Mouse (Mus musculus) spleen, postnatal 4 days (tissue): ENCODE data around the gene Dmpk.
A peak's percentile ranks its signal among the peaks of the same experiment; 100 is the strongest.

Source experiments
- DNase-seq, 2 experiments: peaks; one replicate each; pipeline ENCODE4 v3.0.0; 2022; ENCODE audit warnings: low spot score in 2 of 2

Dmpk gene

DNA sequence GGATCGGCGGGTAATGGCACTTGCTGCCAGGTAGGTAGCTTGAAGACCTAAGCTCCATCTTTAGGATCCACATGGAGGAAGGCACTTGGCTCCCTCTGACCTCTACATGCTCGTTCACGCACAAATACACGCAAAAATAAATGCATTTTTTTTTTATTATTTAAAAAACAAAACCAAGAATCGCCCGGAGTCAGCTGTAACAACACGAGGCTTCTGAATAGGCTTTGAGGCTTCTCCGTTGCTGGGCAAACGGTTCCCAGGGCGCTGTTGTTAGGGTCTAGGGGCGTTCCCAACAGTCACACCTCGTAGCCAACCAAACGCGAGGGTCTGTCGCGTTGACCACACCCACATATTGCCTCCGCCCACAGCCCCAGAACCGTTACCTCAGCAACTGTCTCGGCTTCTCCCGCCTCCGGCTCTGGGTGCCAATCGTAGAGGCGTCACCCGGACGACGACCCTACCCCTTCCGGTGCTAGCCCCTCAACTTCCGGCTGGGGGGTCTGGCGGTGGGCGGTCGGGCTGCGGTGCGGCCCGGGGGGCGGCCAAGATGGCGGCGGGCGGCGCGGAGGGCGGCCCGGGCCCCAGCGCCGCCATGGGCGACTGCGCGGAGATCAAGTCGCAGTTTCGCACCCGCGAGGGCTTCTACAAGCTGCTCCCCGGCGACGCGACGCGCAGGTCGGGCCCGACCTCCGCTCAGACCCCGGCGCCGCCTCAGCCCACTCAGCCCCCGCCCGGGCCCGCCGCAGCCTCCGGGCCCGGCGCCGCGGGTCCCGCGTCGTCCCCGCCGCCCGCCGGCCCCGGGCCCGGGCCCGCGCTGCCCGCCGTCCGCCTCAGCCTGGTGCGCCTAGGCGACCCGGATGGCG lies 7.7 kb upstream of the Dmpk start, which contains the start of gene Dmwd:
Gene Dmwd, plus strand, starts transcription at position 505 of the 863 bp plus-strand sequence.
- DNase-seq: peak; percentile 87

DNA sequence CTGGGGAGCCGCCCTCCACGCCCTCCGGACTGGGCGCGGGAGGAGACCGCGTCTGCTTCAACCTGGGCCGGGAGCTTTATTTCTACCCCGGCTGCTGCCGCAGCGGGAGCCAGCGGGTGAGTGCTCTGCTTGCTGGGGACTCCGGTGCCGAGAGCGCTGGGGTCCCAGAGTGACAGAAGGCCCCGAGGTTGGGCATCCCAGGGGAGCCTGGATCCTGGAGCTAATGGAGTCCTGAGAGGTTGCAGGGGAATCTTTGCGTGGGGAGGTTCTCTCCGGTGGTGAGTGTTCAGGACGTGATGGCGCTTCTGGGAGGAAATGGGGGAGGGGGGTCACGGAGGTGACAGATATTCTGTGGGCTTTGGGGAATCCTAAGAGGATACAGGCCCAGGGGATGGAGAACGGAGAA lies 7.1 kb upstream of the Dmpk start:
- DNase-seq: peak; percentile 50 to 78

DNA sequence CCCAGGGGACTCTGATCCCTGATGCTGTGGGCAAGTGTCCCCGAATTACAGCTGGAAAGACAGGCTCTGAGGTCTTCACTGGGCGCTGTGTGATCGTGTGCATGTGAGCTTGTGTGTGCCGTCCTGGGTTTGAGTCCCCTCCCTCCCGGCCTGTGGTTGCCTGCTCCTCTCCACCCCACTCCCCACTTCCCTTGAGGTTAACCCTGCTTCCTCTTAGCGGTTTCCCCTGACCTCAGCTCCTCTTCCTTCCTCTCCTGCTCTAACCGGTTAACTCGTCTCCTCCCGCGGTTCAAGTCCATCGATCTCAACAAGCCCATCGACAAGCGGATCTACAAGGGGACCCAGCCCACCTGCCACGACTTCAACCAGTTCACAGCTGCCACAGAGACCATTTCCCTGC lies 5.9 kb upstream of the Dmpk start:
- peak; percentile 74 to 80 for DNase-seq

DNA sequence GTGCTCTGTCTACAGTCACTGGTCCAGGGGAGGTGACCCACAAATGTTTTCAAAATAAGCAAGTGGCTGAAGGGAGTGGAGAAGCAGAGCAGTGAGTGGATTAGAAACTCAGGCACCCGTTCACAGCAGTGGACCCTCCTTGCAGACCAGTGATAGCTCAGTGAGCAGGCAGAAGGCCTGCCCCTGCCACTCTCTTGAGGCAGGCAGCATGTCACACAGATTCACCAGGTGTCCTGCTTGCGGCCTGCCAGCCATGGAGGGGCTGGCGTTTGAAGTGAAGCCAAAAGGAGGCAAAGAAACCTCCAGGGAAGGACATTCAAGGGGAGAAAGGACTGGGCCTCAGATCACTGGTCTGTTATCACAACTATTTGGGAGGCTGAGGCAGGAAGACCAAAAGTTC lies 4.9 kb upstream of the Dmpk start:
- no peak for DNase-seq

- no peak for DNase-seq
Measured at GRCm38 (mm10) chr7:19080451-19080950, 3.1 kb upstream of the Dmpk start.

GRCm38 (mm10) chr7:19082171-19082570 lies 1.5 kb upstream of the Dmpk start:
- DNase-seq: no peak

DNA sequence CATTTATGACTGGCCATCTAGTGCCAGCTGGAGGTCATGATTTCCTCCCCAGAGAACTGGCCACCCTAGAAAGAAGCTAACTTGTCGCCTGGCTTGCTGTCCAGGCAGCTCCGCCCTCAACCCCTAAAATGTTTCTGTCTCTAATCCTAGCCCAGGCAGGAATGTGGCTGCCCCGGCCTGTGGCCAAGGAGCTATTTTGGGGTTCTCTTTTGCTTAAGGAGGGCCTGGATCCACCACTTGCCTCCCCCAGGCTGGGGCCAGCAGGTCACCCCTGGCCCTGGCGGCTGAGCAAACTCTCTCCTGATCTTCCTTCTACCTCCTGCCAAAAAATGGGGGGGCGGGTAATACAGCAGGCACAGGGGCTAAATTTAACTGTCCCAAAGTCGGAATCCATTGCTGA lies 553 bp upstream of the Dmpk start:
- DNase-seq: no peak

DNA sequence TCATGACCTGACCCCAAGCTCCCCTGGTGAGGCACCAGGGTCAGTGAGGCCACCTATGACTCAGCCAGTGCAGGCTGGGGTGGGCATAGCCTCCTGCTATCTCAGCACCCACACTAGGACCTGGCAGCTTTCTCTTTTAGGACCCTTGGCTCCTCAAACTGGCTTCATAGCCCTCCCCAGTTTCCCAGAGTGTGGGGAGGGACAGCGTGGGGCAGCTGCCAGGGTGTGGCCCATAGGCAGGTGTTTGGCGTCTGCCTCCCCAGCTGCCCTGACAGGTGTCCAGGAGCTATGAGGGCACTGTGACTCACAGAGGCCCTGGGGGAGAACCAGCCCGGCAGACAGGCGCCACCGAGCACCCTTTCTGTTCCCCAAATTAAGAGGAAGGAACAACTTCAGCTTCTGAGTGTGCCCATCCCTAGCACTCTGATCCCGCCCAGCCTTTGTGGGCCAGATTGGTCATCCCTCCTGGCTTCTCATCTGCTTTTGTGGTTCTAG lies 675 bp downstream of the Dmpk start:
- peak; percentile 58 to 80 for DNase-seq

- peak in 1 of 2 experiments; percentile 63 for DNase-seq
Measured at GRCm38 (mm10) chr7:19084921-19085473, 1.3 kb downstream of the Dmpk start.

- DNase-seq: no peak
Measured at GRCm38 (mm10) chr7:19085495-19085894, 1.8 kb downstream of the Dmpk start.

- DNase-seq: peak; percentile 82 to 87
Measured at GRCm38 (mm10) chr7:19086042-19086441, 2.4 kb downstream of the Dmpk start.

DNA sequence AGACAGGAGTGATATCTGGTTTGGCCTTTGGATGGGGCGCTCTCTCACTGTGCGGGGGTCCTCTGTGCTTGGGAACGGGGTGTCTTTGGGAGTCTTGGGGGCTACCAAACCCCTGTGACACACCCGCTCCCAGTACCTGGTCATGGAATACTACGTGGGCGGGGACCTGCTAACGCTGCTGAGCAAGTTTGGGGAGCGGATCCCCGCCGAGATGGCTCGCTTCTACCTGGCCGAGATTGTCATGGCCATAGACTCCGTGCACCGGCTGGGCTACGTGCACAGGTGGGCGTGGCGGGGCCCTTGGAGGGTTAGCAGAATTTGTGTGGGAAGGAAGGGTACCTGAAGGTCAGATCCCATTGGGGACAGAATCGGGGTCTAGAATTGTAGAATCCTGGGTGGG lies 3.1 kb downstream of the Dmpk start:
- DNase-seq: peak in 1 of 2 experiments; percentile 65

- DNase-seq: peak; percentile 73 to 90
Measured at GRCm38 (mm10) chr7:19088813-19089212, 5.2 kb downstream of the Dmpk start.

DNA sequence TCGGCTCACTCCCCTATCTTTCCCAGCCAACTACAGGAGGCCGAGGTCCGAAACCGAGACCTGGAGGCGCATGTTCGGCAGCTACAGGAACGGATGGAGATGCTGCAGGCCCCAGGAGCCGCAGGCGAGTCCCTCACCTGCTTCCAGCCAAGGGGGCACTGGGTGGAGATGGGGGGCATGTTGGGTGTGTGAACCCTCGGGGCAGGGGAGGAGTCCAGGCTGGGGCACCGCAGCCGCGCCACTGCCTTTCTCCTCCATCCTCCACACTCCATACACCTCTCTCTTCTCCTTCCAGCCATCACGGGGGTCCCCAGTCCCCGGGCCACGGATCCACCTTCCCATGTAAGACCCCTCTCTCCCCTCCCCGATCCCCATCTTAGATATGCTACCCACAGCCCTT lies 8.3 kb downstream of the Dmpk start:
- peak in 1 of 2 experiments; percentile 63 for DNase-seq

DNA sequence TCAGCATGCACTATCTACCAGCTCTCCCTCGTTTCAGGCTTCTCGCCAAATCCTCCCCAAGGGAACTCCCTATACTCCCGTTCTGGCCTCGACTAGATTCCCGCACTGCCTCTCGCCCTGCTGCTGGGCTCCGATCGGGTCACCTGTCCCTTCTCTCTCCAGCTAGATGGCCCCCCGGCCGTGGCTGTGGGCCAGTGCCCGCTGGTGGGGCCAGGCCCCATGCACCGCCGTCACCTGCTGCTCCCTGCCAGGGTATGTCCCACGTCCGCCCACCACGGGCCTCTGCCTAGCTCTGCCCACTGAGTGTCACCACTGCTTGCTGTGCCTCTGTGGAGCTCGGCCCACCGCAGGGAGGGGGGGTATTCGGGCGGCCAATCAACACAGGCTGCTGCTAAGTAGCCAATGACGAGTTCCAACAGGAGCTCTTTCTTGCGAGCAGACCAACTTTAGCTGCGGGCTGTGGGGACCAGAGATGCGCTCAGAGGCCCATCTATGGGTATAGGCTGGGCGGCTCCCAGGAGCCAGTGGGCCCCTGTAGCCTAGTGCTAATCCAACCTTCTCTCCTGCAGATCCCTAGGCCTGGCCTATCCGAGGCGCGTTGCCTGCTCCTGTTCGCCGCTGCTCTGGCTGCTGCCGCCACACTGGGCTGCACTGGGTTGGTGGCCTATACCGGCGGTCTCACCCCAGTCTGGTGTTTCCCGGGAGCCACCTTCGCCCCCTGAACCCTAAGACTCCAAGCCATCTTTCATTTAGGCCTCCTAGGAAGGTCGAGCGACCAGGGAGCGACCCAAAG lies 8.9 kb downstream of the Dmpk start:
- DNase-seq: peak in 1 of 2 experiments; percentile 74

DNA sequence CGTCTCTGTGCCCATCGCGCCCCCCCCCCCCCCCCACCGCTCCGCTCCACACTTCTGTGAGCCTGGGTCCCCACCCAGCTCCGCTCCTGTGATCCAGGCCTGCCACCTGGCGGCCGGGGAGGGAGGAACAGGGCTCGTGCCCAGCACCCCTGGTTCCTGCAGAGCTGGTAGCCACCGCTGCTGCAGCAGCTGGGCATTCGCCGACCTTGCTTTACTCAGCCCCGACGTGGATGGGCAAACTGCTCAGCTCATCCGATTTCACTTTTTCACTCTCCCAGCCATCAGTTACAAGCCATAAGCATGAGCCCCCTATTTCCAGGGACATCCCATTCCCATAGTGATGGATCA lies 9.5 kb downstream of the Dmpk start:
- peak; percentile 90 to 95 for DNase-seq

- DNase-seq: peak; percentile 82 to 91
Measured at GRCm38 (mm10) chr7:19093537-19094385, 10.1 kb downstream of the Dmpk start.

DNA sequence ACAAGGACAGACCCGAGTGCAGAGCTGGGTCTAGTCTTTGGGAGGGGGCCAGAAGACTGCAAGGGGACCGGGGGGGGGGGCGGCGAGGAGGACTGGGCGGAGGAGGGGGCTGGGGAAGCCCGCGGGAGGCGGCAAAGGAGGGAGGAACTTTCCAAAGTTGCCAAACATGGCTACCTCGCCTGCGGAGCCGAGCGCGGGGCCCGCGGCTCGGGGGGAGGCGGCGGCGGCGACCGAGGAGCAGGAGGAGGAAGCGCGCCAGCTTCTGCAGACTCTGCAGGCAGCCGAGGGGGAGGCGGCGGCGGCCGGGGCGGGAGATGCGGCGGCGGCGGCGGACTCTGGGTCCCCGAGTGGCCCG lies 10.8 kb downstream of the Dmpk start, which contains the start of gene Six5:
Gene Six5, plus strand, starts transcription at position 124 of the 355 bp plus-strand sequence.
- peak; percentile 51 to 82 for DNase-seq

- DNase-seq: peak in 1 of 2 experiments; percentile 77
Measured at GRCm38 (mm10) chr7:19094826-19095750, 11.4 kb downstream of the Dmpk start.

- DNase-seq: peak in 1 of 2 experiments; percentile 64
Measured at GRCm38 (mm10) chr7:19095751-19096110, 12.1 kb downstream of the Dmpk start.
